Mouse (Mus musculus): ENCODE measurements around the gene Tmem182.

Gene Tmem182

GRCm38 (mm10) chr1:40867106-40867505 is 61.7 kb downstream of the Tmem182 start:
- DNase-seq (ENCODE audit: low spot score): no peak

GRCm38 (mm10) chr1:40867651-40868050 is 62.2 kb downstream of the Tmem182 start:
- DNase-seq (ENCODE audit: low spot score): no peak

- no peak for DNase-seq (ENCODE audit: low spot score)
These were observed 68.5 kb downstream of the Tmem182 start for GRCm38 (mm10) chr1:40873760-40874455.

GRCm38 (mm10) chr1:40874456-40875375 is 69.3 kb downstream of the Tmem182 start:
- no peak for DNase-seq (ENCODE audit: low spot score)

GRCm38 (mm10) chr1:40879051-40879450 is 73.7 kb downstream of the Tmem182 start:
- DNase-seq (ENCODE audit: low spot score): peak; percentile 79

GRCm38 (mm10) chr1:40879526-40879925 is 74.1 kb downstream of the Tmem182 start:
- DNase-seq (ENCODE audit: low spot score): no peak

GRCm38 (mm10) chr1:40880527-40880926 is 75.1 kb downstream of the Tmem182 start:
- DNase-seq (ENCODE audit: low spot score): no peak

GRCm38 (mm10) chr1:40883856-40884255 is 78.5 kb downstream of the Tmem182 start:
- DNase-seq (ENCODE audit: low spot score): no peak

GRCm38 (mm10) chr1:40884943-40885342 is 79.5 kb downstream of the Tmem182 start:
- no peak for DNase-seq (ENCODE audit: low spot score)

GRCm38 (mm10) chr1:40887673-40888072 is 82.3 kb downstream of the Tmem182 start:
- peak; percentile 73 for DNase-seq (ENCODE audit: low spot score)

GRCm38 (mm10) chr1:40888396-40889040 is 83.1 kb downstream of the Tmem182 start:
- no peak for DNase-seq (ENCODE audit: low spot score)

- no peak for DNase-seq (ENCODE audit: low spot score)
These were observed 84.2 kb downstream of the Tmem182 start for GRCm38 (mm10) chr1:40889617-40890016.

- no peak for DNase-seq (ENCODE audit: low spot score)
These were observed 84.8 kb downstream of the Tmem182 start for GRCm38 (mm10) chr1:40890246-40890645.

GRCm38 (mm10) chr1:40903712-40904111 is 98.3 kb downstream of the Tmem182 start:
- no peak for DNase-seq (ENCODE audit: low spot score)
